Mouse (Mus musculus) liver, adult 2 months (tissue): ENCODE results near the gene Gtf2e1.

Experiments
- CTCF ChIP-seq: fragments of 200-500 bp; IDR thresholded peaks from 2 replicates; pipeline ENCODE4 v1.5.1; 2011; ENCODE audit warnings: low read depth, low read length, control low read depth
- POLR2A ChIP-seq: fragments of 200-500 bp; IDR thresholded peaks from 2 replicates; pipeline ENCODE4 v1.6.1; 2011; ENCODE audit warnings: low read length, control low read depth; ENCODE audit not compliant: insufficient read depth; ENCODE audit errors: extremely low read depth

DNA sequence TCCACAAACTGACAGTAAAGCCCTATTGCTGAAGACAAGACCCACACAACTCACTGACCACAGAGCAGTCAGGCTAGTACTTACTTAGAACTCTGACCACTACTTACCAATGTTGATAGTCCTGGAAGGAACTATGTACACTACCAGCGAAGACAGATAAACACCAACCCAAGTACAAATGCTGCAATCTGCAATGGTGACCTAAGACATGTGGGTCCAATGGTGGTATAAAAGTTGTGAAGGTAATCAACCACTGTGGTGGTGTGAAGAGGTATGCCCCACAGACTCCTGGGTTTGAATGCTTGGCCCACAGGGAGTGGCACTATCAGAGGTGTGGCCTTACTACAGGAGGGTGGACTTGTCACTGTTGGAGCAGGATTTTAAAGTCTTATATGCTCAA, 19.9 kb downstream of the Gtf2e1 start:
- TF ChIP-seq POLR2A (no peak), CTCF (no peak)
